Mouse (Mus musculus) embryonic fibroblast, embryonic 13.5 days (primary cell): ENCODE measurements around the gene Fam107b. TPM values are rescaled to one million over a fixed set of nuclear protein-coding genes. Genes with fewer than 3 reads are reported as not detected.
"Not testable (repeated sequence)": the region's sequence is repeated elsewhere in the genome, so short reads cannot be mapped to it uniquely, and the experiment has no call there.

Experiments
- H3K27ac ChIP-seq: 2 replicates; pipeline ENCODE4 v1.5.1; 2012; ENCODE audit warnings: low read length, control low read depth, inconsistent platforms; ENCODE audit not compliant: insufficient read depth
- H3K4me1 ChIP-seq: 2 replicates; pipeline ENCODE4 v1.6.1; 2011; ENCODE audit warnings: low read length; ENCODE audit not compliant: control insufficient read depth, insufficient read depth
- H3K4me3 ChIP-seq: 2 replicates; pipeline ENCODE4 v1.5.1; 2011; ENCODE audit warnings: mild to moderate bottlenecking, control low read depth, low read length; ENCODE audit not compliant: insufficient read depth
- CTCF ChIP-seq: IDR thresholded peaks from 2 replicates; pipeline ENCODE4 v1.5.1; 2011; ENCODE audit warnings: mild to moderate bottlenecking, control low read depth, low read length, moderate library complexity, borderline replicate concordance; ENCODE audit not compliant: insufficient read depth
- POLR2A ChIP-seq: IDR thresholded peaks from 2 replicates; pipeline ENCODE4 v1.6.1; 2011; ENCODE audit warnings: low read depth, mild to moderate bottlenecking, control low read depth, low read length, moderate library complexity
- polyA plus RNA-seq: library from polyadenylated mRNA; stranded (reverse); fragments of >200 nt; gene quantifications from 2 replicates; pipeline ENCODE4 v1.2.4, GENCODE M21; 2011; ENCODE audit warnings: low read depth; ENCODE audit not compliant: missing spikeins, insufficient read length

The Fam107b gene
- polyA plus RNA-seq, 1 experiment = 34.4 TPM

- TF ChIP-seq POLR2A = no peak
- no peak for TF ChIP-seq CTCF
- H3K27ac ChIP-seq = no peak overlapping the region
- peak overlapping the region; percentile 81 for H3K4me3 ChIP-seq
- H3K4me1 ChIP-seq = peaks cover 22% of the 10 kb centered on the region
These were observed 144.2 kb downstream of the Fam107b start for GRCm38 (mm10) chr2:3714511-3714910.

DNA sequence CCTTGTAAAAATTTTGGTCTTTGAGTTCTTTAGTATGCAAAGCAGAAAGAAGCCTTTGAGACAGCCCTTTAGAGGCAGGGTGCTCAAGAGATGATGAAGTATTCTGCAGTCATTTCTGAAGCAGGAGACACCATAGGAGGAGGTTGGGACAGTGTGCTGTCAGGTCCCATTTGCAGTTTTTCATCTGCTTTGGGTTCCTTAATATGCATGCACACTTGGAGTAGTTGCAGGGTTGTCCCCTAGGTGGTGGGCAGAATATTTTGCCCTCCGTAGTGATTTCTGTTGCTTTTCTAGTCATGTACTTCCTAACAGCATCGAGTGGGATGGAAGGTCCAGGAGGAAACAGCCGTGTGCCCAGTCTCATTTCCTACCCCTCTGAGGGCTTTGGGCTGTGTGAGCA, 145.1 kb downstream of the Fam107b start:
- TF ChIP-seq CTCF (no peak), POLR2A (no peak)
- H3K4me1 ChIP-seq = peaks cover 22% of the 10 kb centered on the region
- peak overlapping the region; percentile 16 for H3K4me3 ChIP-seq

GRCm38 (mm10) chr2:3717268-3717667, 147.0 kb downstream of the Fam107b start:
- TF ChIP-seq POLR2A (no peak), CTCF (no peak)
- Histone ChIP-seq H3K27ac (no peak overlapping the region), H3K4me1 (peaks cover 24% of the 10 kb centered on the region), H3K4me3 (no peak overlapping the region)

More for the DNA sequence above, 145.1 kb downstream of the Fam107b start:
- no peak overlapping the region for H3K27ac ChIP-seq

GRCm38 (mm10) chr2:3717847-3718246, 147.6 kb downstream of the Fam107b start:
- Histone ChIP-seq H3K4me1 (peaks cover 20% of the 10 kb centered on the region), H3K4me3 (no peak overlapping the region), H3K27ac (no peak overlapping the region)
- TF ChIP-seq CTCF (no peak), POLR2A (no peak)

DNA sequence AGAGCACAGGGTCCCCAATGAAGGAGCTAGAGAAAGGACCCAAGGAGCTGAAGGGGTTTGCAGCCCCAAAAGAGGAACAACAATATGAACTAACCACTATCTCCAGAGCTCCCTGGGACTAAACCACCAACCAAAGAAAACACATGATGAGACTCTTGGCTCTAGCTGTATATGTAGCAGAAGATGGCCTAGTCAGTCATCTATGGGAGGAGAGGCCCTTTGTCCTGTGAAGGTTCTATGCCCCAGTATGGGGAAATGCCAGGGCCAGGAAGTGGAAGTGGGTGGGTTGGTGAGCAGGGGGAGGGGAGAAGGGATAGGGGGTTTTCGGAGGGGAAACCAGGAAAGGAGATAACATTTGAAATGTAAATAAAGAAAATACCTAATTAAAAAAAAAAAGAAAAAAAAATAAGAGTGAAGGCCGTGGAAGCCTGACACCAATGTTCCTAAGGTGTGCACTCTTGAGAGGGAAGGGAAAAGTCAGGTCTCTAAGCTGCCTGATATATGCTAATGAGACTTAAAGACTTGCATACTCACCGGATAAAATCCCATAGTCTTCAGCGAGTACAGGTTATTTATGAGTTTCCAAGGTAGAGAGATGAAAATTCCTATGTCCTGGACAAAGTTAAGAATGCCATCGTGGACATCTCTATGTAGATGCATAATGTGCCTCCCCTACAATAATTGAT, 149.3 kb downstream of the Fam107b start:
- peaks cover 25% of the 10 kb centered on the region for H3K4me1 ChIP-seq
- H3K27ac ChIP-seq, H3K4me3 ChIP-seq: not testable (repeated sequence)

- no peak for TF ChIP-seq POLR2A
- TF ChIP-seq CTCF = no peak
- Histone ChIP-seq H3K27ac (no peak overlapping the region), H3K4me3 (no peak overlapping the region), H3K4me1 (peaks cover 23% of the 10 kb centered on the region)
These were observed 150.8 kb downstream of the Fam107b start for GRCm38 (mm10) chr2:3721107-3721506.

DNA sequence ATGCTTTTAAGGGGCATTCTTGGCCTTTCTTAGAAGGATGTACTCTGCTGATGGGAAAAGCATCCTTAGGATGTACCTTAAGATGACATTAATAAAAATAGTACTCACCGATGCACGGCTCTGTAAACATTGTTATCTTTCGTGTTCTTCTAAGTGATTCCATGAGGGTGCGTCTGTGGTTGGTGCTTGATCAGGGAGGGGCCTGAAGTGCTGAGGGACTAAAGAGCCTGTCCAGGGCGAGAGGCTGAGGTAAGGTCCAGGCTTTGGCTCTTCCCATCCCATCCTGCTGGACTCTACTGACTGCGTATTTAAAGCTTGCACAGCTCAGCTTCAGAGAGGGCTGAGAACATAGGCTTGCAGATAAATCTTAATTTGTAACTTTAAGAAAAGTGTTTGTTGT, 151.7 kb downstream of the Fam107b start:
- Histone ChIP-seq H3K4me1 (peaks cover 26% of the 10 kb centered on the region), H3K27ac (peak overlapping the region; percentile 30), H3K4me3 (no peak overlapping the region)
- TF ChIP-seq POLR2A = no peak
- no peak for TF ChIP-seq CTCF

DNA sequence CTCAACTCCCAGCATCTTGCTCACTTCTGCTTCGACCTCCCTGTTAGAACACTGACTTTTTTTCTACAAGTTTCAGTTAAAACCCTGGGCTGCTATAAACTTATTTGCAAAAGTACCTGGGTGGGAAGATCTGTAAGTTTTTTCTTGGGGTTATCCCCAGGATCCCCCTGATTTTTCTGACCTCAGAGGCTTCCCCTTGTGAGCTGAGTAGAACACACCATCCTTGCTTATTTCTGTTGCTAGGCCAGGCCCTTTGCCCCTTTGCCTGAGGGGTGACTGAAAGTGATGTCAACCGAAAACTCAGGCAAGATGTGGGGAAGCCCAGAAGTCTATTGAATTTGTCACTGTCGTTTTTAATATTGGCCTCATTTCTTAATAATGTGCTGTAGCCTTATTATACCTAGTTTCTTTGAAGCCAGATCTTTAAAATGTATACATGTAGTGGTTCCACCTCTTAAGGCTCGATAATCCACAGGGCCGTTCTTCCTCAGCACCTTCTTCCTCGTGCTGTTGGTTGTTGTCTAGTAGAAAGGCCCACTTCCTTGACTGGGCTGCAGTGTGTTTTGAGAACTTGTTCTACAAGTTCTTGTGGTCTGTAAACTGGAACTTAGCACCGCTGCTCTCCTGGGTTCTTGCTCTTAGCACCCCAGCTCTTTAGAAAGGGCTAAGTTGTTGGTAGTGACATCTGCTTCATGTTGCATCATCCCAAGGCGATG, 153.3 kb downstream of the Fam107b start:
- H3K4me3 ChIP-seq = no peak overlapping the region
- no peak for TF ChIP-seq POLR2A
- no peak for TF ChIP-seq CTCF

GRCm38 (mm10) chr2:3726501-3727078, 156.3 kb downstream of the Fam107b start:
- Histone ChIP-seq H3K4me3 (peak overlapping the region; percentile 15), H3K4me1 (peaks cover 24% of the 10 kb centered on the region), H3K27ac (peak overlapping the region; percentile 52)
- no peak for TF ChIP-seq CTCF
- no peak for TF ChIP-seq POLR2A

More for the DNA sequence above, 153.3 kb downstream of the Fam107b start:
- Histone ChIP-seq H3K4me1 (peaks cover 29% of the 10 kb centered on the region), H3K27ac (peak overlapping the region; percentile 39; the same call in 1 of the 2 replicates)

DNA sequence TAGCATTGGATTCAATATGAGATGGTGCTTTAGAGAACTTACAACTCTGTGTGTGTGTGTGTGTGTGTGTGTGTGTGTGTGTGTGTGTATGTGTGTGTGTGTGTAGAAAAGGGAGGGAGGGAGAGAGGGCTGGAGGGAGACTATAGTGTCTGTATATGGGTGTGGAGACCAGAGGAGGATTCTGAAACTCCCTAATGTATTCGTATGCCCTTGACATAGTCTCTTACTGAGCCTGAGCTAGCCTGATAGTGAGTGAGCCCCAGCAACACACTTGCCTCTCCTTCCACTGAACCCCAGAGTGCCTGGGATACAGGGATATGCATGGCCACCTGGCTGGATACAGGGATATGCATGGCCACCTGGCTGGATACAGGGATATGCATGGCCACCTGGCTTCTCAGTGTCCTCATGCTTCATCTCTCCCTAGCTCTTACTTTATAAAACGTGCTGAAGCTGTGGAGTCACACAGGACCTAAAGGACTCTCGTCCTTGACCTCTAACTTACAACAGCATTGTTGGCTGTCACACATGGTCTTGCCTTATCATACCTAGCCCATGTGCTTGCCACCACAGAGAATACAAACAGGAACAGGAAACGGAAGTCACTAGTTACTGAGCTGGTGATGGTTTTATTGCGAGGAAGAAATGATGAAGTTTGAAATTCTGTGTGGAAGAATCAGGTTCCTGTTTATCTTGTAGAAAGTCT, 157.1 kb downstream of the Fam107b start:
- TF ChIP-seq POLR2A = no peak
- no peak for TF ChIP-seq CTCF
- Histone ChIP-seq H3K4me1 (peaks cover 20% of the 10 kb centered on the region), H3K4me3 (no peak overlapping the region), H3K27ac (peak overlapping the region; percentile 52)
